Mouse (Mus musculus) liver, postnatal 0 days (tissue): ENCODE results near the gene Nop10.

ENCODE experiments used
- CTCF ChIP-seq: sonication (generic); IDR thresholded peaks from 2 replicates; pipeline ENCODE4 v1.5.1; 2016; ENCODE audit warnings: antibody characterized with exemption, low read depth
- EP300 ChIP-seq: IDR thresholded peaks from 2 replicates; pipeline ENCODE4 v1.6.1; 2016; ENCODE audit warnings: antibody characterized with exemption, low read depth, mild to moderate bottlenecking

DNA sequence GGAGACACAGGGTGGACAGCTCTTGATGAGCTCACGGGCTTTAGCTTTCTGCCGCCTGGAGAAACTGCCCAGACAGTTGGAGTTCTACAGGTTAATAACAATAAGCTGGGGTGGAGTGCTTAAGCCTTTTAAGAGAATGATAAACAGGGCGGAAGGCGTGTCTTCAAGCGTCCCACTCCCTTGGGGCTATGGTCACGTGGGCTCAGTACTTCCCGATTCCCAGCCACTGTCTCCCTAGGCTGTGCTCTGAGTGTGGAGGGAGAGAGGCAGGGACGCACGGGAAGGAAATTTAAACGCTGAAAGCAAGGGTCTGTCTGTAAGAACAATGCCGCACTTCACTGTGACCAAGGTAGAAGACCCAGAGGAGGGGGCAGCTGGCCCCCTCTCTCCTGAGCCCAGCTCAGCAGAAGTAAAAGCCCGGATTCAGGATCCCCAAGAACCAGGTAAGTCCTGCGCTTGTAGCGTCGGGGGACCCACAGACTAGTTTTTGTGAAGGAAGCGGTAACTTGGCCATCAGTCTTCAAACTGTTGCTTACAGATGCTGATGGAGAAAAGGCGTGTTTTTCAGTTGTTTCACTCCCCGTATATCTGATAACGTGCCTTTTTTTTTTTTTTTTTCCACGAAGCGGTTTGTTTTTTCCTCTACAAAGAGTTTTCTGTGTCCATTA lies 22.8 kb downstream of the Nop10 start:
- no peak for TF ChIP-seq CTCF
- 0 out of 2 replicates have a peak, but pooled peaks have one; percentile 19 for TF ChIP-seq EP300
